Mouse (Mus musculus): ENCODE results near the gene Fcho2. TPM values are rescaled to one million over a fixed set of nuclear protein-coding genes. Genes with fewer than 3 reads are reported as not detected.
A peak's percentile ranks its signal among the peaks of the same experiment; 100 is the strongest.

Gene Fcho2
- total RNA-seq, 2 experiments from 2014 or later, result 31.9 to 34.8 TPM

GRCm38 (mm10) chr13:98729271-98730062, 85.8 kb downstream of the Fcho2 start:
- intact Hi-C loops (cut with DNase I), result loop anchor here (10.0 kb wide), 1 partner anchor 135 kb away; no protein-coding TSS in a partner anchor
- no peak for DNase-seq (ENCODE audit: extremely low spot score in 1 of 2, low spot score in 2 of 2)

GRCm38 (mm10) chr13:98726494-98726893, 88.8 kb downstream of the Fcho2 start:
- intact Hi-C loops (cut with DNase I), result loop anchor here (10.0 kb wide), 1 partner anchor 132 kb away; no protein-coding TSS in a partner anchor
- no peak for DNase-seq (ENCODE audit: extremely low spot score in 1 of 2, low spot score in 2 of 2)

- intact Hi-C loops (cut with DNase I), result loop anchor here (10.0 kb wide), 1 partner anchor 129 kb away; no protein-coding TSS in a partner anchor
- DNase-seq (ENCODE audit: extremely low spot score in 1 of 2, low spot score in 2 of 2), result no peak
Observed at GRCm38 (mm10) chr13:98723430-98723829, 91.8 kb downstream of the Fcho2 start.

- no peak for DNase-seq (ENCODE audit: extremely low spot score in 1 of 2, low spot score in 2 of 2)
- intact Hi-C loops (cut with DNase I), result loop anchor here (10.0 kb wide), 1 partner anchor 127 kb away; no protein-coding TSS in a partner anchor
Observed at GRCm38 (mm10) chr13:98722296-98722695, 93.0 kb downstream of the Fcho2 start.

- intact Hi-C loops (cut with DNase I), result no loop called here
- DNase-seq (ENCODE audit: extremely low spot score in 1 of 2, low spot score in 2 of 2), result no peak
Observed at GRCm38 (mm10) chr13:98716176-98716575, 99.1 kb downstream of the Fcho2 start.

- intact Hi-C loops (cut with DNase I), result no loop called here
- DNase-seq (ENCODE audit: extremely low spot score in 1 of 2, low spot score in 2 of 2), result no peak
Observed at GRCm38 (mm10) chr13:98715443-98715990, 99.7 kb downstream of the Fcho2 start.

GRCm38 (mm10) chr13:98710655-98711054, 104.6 kb downstream of the Fcho2 start:
- no peak for DNase-seq (ENCODE audit: extremely low spot score in 1 of 2, low spot score in 2 of 2)
- intact Hi-C loops (cut with DNase I), result no loop called here

- DNase-seq (ENCODE audit: extremely low spot score in 1 of 2, low spot score in 2 of 2), result no peak
- intact Hi-C loops (cut with DNase I), result no loop called here
Observed at GRCm38 (mm10) chr13:98710236-98710635, 105.0 kb downstream of the Fcho2 start.

GRCm38 (mm10) chr13:98705501-98705900, 109.7 kb downstream of the Fcho2 start:
- intact Hi-C loops (cut with DNase I), result no loop called here
- DNase-seq (ENCODE audit: extremely low spot score in 1 of 2, low spot score in 2 of 2), result no peak

- DNase-seq (ENCODE audit: extremely low spot score in 1 of 2, low spot score in 2 of 2), result no peak
- intact Hi-C loops (cut with DNase I), result no loop called here
Observed at GRCm38 (mm10) chr13:98703786-98704185, 111.5 kb downstream of the Fcho2 start.

- peak in 1 of 2 experiments; percentile 12 for DNase-seq (ENCODE audit: extremely low spot score in 1 of 2, low spot score in 2 of 2)
- intact Hi-C loops (cut with DNase I), result no loop called here
Observed at GRCm38 (mm10) chr13:98702361-98702760, 112.9 kb downstream of the Fcho2 start.

- intact Hi-C loops (cut with DNase I), result no loop called here
- no peak for DNase-seq (ENCODE audit: extremely low spot score in 1 of 2, low spot score in 2 of 2)
Observed at GRCm38 (mm10) chr13:98701309-98701675, 114.0 kb downstream of the Fcho2 start.

- intact Hi-C loops (cut with DNase I), result no loop called here
- no peak for DNase-seq (ENCODE audit: extremely low spot score in 1 of 2, low spot score in 2 of 2)
Observed at GRCm38 (mm10) chr13:98700661-98701308, 114.5 kb downstream of the Fcho2 start.

GRCm38 (mm10) chr13:98699982-98700540, 115.2 kb downstream of the Fcho2 start:
- intact Hi-C loops (cut with DNase I), result no loop called here
- DNase-seq (ENCODE audit: extremely low spot score in 1 of 2, low spot score in 2 of 2), result no peak

- intact Hi-C loops (cut with DNase I), result no loop called here
- DNase-seq (ENCODE audit: extremely low spot score in 1 of 2, low spot score in 2 of 2), result no peak
Observed at GRCm38 (mm10) chr13:98699051-98699744, 116.1 kb downstream of the Fcho2 start.

GRCm38 (mm10) chr13:98696716-98697115, 118.5 kb downstream of the Fcho2 start:
- intact Hi-C loops (cut with DNase I), result no loop called here
- no peak for DNase-seq (ENCODE audit: extremely low spot score in 1 of 2, low spot score in 2 of 2)

GRCm38 (mm10) chr13:98695546-98695945, 119.7 kb downstream of the Fcho2 start:
- DNase-seq (ENCODE audit: extremely low spot score in 1 of 2, low spot score in 2 of 2), result no peak
- intact Hi-C loops (cut with DNase I), result no loop called here

GRCm38 (mm10) chr13:98694773-98695314, 120.4 kb downstream of the Fcho2 start, which contains the start of gene Tmem171:
Gene Tmem171 (minus strand): TSS chr13:98694834.
- intact Hi-C loops (cut with DNase I), result no loop called here
- DNase-seq (ENCODE audit: extremely low spot score in 1 of 2, low spot score in 2 of 2), result peak in 1 of 2 experiments; percentile 45

- intact Hi-C loops (cut with DNase I), result no loop called here
- no peak for DNase-seq (ENCODE audit: extremely low spot score in 1 of 2, low spot score in 2 of 2)
Observed at GRCm38 (mm10) chr13:98693316-98693715, 121.9 kb downstream of the Fcho2 start.

All from left cerebral cortex, postnatal 10 days (tissue).